Mouse (Mus musculus) bone marrow, adult 2 months (tissue): ENCODE data around the gene Aox3.

Experiments used
- CTCF ChIP-seq: fragments of 200-500 bp; IDR thresholded peaks from 2 replicates; pipeline ENCODE4 v1.5.1; 2011; ENCODE audit warnings: low read length, control low read depth; ENCODE audit not compliant: control insufficient read depth, insufficient read depth
- POLR2A ChIP-seq: fragments of 200-500 bp; IDR thresholded peaks from 2 replicates; pipeline ENCODE4 v1.6.1; 2011; ENCODE audit warnings: low read depth, mild to moderate bottlenecking, control low read depth, low read length, borderline replicate concordance; ENCODE audit not compliant: control insufficient read depth

DNA sequence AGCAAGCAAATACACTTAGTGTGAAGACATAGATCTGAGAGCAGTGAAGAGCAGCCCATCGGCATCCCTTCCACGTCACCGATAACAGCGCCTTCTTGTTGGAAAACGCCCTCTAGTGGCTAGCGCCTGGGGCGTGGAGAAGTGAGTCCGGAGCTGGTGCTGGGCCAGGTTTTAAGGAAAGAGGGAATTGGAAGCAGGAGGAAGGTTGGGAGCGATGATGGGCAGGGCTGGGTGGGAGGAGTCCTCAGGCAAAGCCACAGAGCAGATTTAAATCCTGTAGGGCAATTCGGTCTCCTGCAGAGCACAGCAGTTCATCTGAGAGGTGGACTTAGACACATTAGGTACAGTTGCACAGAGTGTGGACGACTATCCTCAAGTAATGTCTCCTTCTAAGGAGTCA, at the start of gene Aox3:
- TF ChIP-seq CTCF (peak; percentile 38), POLR2A (no peak)
